Mouse (Mus musculus) MEL (cell line): Measurements from ENCODE around the gene 5730455P16Rik. TPM values are rescaled to one million over a fixed set of nuclear protein-coding genes. Genes with fewer than 3 reads are reported as not detected.

ENCODE experiments used
- DNase-seq: peaks from one replicate; pipeline ENCODE4 v3.0.0; 2011; ENCODE audit warnings: low read depth, low spot score
- H3K27ac ChIP-seq: 2 replicates; pipeline ENCODE4 v1.5.1; 2012; ENCODE audit warnings: low read depth, mild to moderate bottlenecking, control low read depth, low read length, moderate library complexity; ENCODE audit not compliant: control insufficient read depth
- H3K27me3 ChIP-seq, 2 experiments: fragments of 150-350 bp in 1 of 2; sonication (generic) in 1 of 2; 2 replicates each; pipeline ENCODE4 v1.6.1; 2012; ENCODE audit warnings: low read length in 2 of 2, mild to moderate bottlenecking in 2 of 2, improper control_type of control experiment in 1 of 2, moderate library complexity in 1 of 2; ENCODE audit not compliant: insufficient read depth in 2 of 2, control insufficient read depth in 1 of 2
- H3K36me3 ChIP-seq, 2 experiments: 2 replicates each; pipeline ENCODE4 v1.6.1; 2012 to 2014; ENCODE audit warnings: low read length in 2 of 2, improper control_type of control experiment in 1 of 2, inconsistent platforms in 1 of 2, mild to moderate bottlenecking in 1 of 2; ENCODE audit not compliant: insufficient read depth in 2 of 2, control insufficient read depth in 1 of 2
- H3K4me1 ChIP-seq, 2 experiments: fragments of 150-350 bp in 1 of 2; sonication (generic) in 1 of 2; 2 replicates each; pipeline ENCODE4 v1.6.1; 2012; ENCODE audit warnings: low read length in 2 of 2, improper control_type of control experiment in 1 of 2, mild to moderate bottlenecking in 1 of 2; ENCODE audit not compliant: insufficient read depth in 2 of 2, control insufficient read depth in 1 of 2
- H3K4me3 ChIP-seq, 2 experiments: fragments of 150-350 bp in 1 of 2; sonication (generic) in 1 of 2; 2 replicates each; pipeline ENCODE4 v1.5.1; 2012; ENCODE audit warnings: low read depth in 2 of 2, low read length in 2 of 2, mild to moderate bottlenecking in 2 of 2, moderate library complexity in 2 of 2, control low read depth in 1 of 2, improper control_type of control experiment in 1 of 2; ENCODE audit not compliant: control insufficient read depth in 1 of 2, insufficient read depth in 1 of 2
- H3K79me2 ChIP-seq: 2 replicates; pipeline ENCODE4 v1.6.1; 2012; ENCODE audit warnings: mild to moderate bottlenecking, low read length, moderate library complexity; ENCODE audit not compliant: control insufficient read depth, poor library complexity, insufficient read depth
- H3K9ac ChIP-seq: 2 replicates; pipeline ENCODE4 v1.6.1; 2012; ENCODE audit warnings: low read depth, mild to moderate bottlenecking, control low read depth, low read length, moderate library complexity; ENCODE audit not compliant: control insufficient read depth, poor library complexity, severe bottlenecking
- H3K9me3 ChIP-seq: fragments of 150-350 bp; sonication (generic); replicated peaks from 2 replicates; pipeline ENCODE4 v1.6.1; 2012; ENCODE audit warnings: mild to moderate bottlenecking, low read length, improper control_type of control experiment, moderate library complexity; ENCODE audit not compliant: insufficient read depth
- BHLHE40 ChIP-seq: IDR thresholded peaks from 2 replicates; pipeline ENCODE4 v1.6.1; 2012; ENCODE audit warnings: low read depth, mild to moderate bottlenecking, inconsistent platforms, low read length, improper control_type of control experiment, borderline replicate concordance
- E2F4 ChIP-seq: IDR thresholded peaks from 2 replicates; pipeline ENCODE4 v1.6.1; 2011; ENCODE audit warnings: low read depth, low read length, improper control_type of control experiment, borderline replicate concordance
- GABPA ChIP-seq: IDR thresholded peaks from 2 replicates; pipeline ENCODE4 v1.6.1; 2012; ENCODE audit warnings: low read depth, mild to moderate bottlenecking, inconsistent platforms, low read length, improper control_type of control experiment, moderate library complexity
- HCFC1 ChIP-seq: IDR thresholded peaks from 2 replicates; pipeline ENCODE4 v1.6.1; 2012; ENCODE audit warnings: low read depth, mild to moderate bottlenecking, inconsistent platforms, low read length, improper control_type of control experiment, moderate library complexity
- JUND ChIP-seq: IDR thresholded peaks from 2 replicates; pipeline ENCODE4 v1.6.1; 2011; ENCODE audit warnings: low read depth, mild to moderate bottlenecking, improper control_type of control experiment, low read length
- KAT2A ChIP-seq: conservative IDR thresholded peaks from 2 replicates; pipeline ENCODE4 v1.6.1; 2012; ENCODE audit warnings: low read depth, low read length, improper control_type of control experiment, inconsistent platforms
- MAX ChIP-seq: IDR thresholded peaks from 2 replicates; pipeline ENCODE4 v1.6.1; 2011; ENCODE audit warnings: low read length, improper control_type of control experiment
- MEF2A ChIP-seq: IDR thresholded peaks from 2 replicates; pipeline ENCODE4 v1.6.1; 2014; ENCODE audit warnings: low read depth, mild to moderate bottlenecking, inconsistent platforms, low read length, improper control_type of control experiment; ENCODE audit not compliant: poor library complexity, insufficient replicate concordance, severe bottlenecking; ENCODE audit errors: extremely low read depth
- MXI1 ChIP-seq: IDR thresholded peaks from 2 replicates; pipeline ENCODE4 v1.6.1; 2011; ENCODE audit warnings: mild to moderate bottlenecking, low read depth, low read length, improper control_type of control experiment
- MYC ChIP-seq: IDR thresholded peaks from 2 replicates; pipeline ENCODE4 v1.6.1; 2011; ENCODE audit warnings: low read depth, mild to moderate bottlenecking, low read length, improper control_type of control experiment, moderate library complexity
- NELFE ChIP-seq: IDR thresholded peaks from 2 replicates; pipeline ENCODE4 v1.6.1; 2011; ENCODE audit warnings: low read depth, low read length, improper control_type of control experiment
- NRF1 ChIP-seq: IDR thresholded peaks from 2 replicates; pipeline ENCODE4 v1.6.1; 2014; ENCODE audit warnings: low read depth, mild to moderate bottlenecking, inconsistent platforms, low read length, improper control_type of control experiment, moderate library complexity; ENCODE audit not compliant: poor library complexity, insufficient read depth, severe bottlenecking
- POLR2A ChIP-seq, 2 experiments: IDR thresholded peaks; 2 replicates each; pipeline ENCODE4 v1.6.1; 2011 to 2012; ENCODE audit warnings: low read length in 2 of 2, mild to moderate bottlenecking in 2 of 2, control low read depth in 1 of 2, improper control_type of control experiment in 1 of 2, low read depth in 1 of 2, moderate library complexity in 1 of 2; ENCODE audit not compliant: control insufficient read depth in 1 of 2, insufficient read depth in 1 of 2, poor library complexity in 1 of 2
- POLR2AphosphoS2 ChIP-seq: IDR thresholded peaks from 2 replicates; pipeline ENCODE4 v1.6.1; 2011; ENCODE audit warnings: low read length, improper control_type of control experiment
- POLR2AphosphoS5 ChIP-seq: IDR thresholded peaks from 2 replicates; pipeline ENCODE4 v1.6.1; 2012; ENCODE audit warnings: low read depth, borderline replicate concordance, mild to moderate bottlenecking, inconsistent platforms, low read length, moderate library complexity, mixed read lengths
- RAD21 ChIP-seq: IDR thresholded peaks from 2 replicates; pipeline ENCODE4 v1.6.1; 2011; ENCODE audit warnings: mild to moderate bottlenecking, low read depth, low read length, improper control_type of control experiment
- SIN3A ChIP-seq: IDR thresholded peaks from 2 replicates; pipeline ENCODE4 v1.6.1; 2012; ENCODE audit warnings: low read length, improper control_type of control experiment, inconsistent platforms
- TAL1 ChIP-seq: IDR thresholded peaks from 2 replicates; pipeline ENCODE4 v1.6.1; 2012; ENCODE audit warnings: mild to moderate bottlenecking, inconsistent platforms, low read length, moderate library complexity, mixed read lengths
- UBTF ChIP-seq: IDR thresholded peaks from 2 replicates; pipeline ENCODE4 v1.6.1; 2012; ENCODE audit warnings: low read depth, mild to moderate bottlenecking, inconsistent platforms, low read length, improper control_type of control experiment, moderate library complexity, borderline replicate concordance; ENCODE audit not compliant: insufficient read depth
- USF1 ChIP-seq: IDR thresholded peaks from 2 replicates; pipeline ENCODE4 v1.6.1; 2014; ENCODE audit warnings: low read depth, mild to moderate bottlenecking, inconsistent platforms, low read length, improper control_type of control experiment, moderate library complexity
- ZC3H11A ChIP-seq: IDR thresholded peaks from 2 replicates; pipeline ENCODE4 v1.6.1; 2012; ENCODE audit warnings: low read depth, mild to moderate bottlenecking, inconsistent platforms, low read length, improper control_type of control experiment
- ZKSCAN1 ChIP-seq: IDR thresholded peaks from 2 replicates; pipeline ENCODE4 v1.6.1; 2012; ENCODE audit warnings: low read depth, mild to moderate bottlenecking, inconsistent platforms, low read length, improper control_type of control experiment, moderate library complexity
- ZMIZ1 ChIP-seq: IDR thresholded peaks from 2 replicates; pipeline ENCODE4 v1.6.1; 2012; ENCODE audit warnings: low read depth, mild to moderate bottlenecking, inconsistent platforms, low read length, improper control_type of control experiment, moderate library complexity
- ZNF384 ChIP-seq: IDR thresholded peaks from 2 replicates; pipeline ENCODE4 v1.6.1; 2012; ENCODE audit warnings: low read depth, mild to moderate bottlenecking, inconsistent platforms, low read length, improper control_type of control experiment
- polyA plus RNA-seq, 2 experiments: library from polyadenylated mRNA; stranded (reverse) in 1 of 2; unstranded in 1 of 2; fragments of >175 nt in 1 of 2; fragments of >200 nt in 1 of 2; gene quantifications; 2 replicates each; pipeline versions ENCODE4 v1.2.1 to v1.2.4; 2012; ENCODE audit warnings: low replicate concordance in 2 of 2, low read depth in 1 of 2; ENCODE audit not compliant: insufficient read length in 2 of 2, insufficient read depth in 1 of 2, missing spikeins in 1 of 2
- total RNA-seq: library from RNA; depleted of rRNA; stranded (reverse); fragments of 300-350 nt; gene quantifications from 2 replicates; pipeline ENCODE4 v1.2.3, GENCODE M21; 2012

5730455P16Rik gene
- total and polyA plus RNA-seq, 3 experiments = 9.5 to 10.1 TPM; not detected in 1

DNA sequence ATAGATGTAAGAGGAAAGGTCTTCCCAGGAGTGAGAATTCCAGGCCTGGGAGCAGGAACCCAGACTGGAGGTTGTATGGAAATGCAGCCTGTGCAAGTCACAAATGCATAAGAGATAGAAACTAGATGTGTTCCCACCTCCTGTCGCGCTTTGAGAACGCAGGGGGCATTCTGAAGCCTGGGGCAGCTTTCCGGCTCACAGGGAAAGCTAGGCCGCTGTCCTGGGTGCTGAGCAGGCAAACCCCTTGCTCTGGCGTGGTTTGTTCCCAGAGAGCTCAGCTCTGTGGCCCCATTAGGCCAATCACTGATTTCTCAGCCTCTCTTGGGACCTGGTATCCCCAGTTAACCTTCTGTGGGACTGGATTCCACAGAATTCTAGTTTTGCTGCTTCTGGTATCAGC, 65.3 kb downstream of the 5730455P16Rik start:
- TF ChIP-seq MAX (no peak), NELFE (peak; percentile 33), ZKSCAN1 (no peak), SIN3A (peak; percentile 68), GABPA (no peak), RAD21 (no peak), UBTF (no peak), POLR2A (IDR thresholded peaks at IDR 0.05; ENCODE audit: control insufficient read depth in 1 of 2, insufficient read depth in 1 of 2, low read depth in 1 of 2, low read length in 2 of 2, poor library complexity in 1 of 2) (no peak), ZC3H11A (no peak), MEF2A (no peak), KAT2A (no peak), MXI1 (peak; percentile 45; the same call in 1 of the 2 replicates), ZMIZ1 (peak; percentile 13; the same call in 1 of the 2 replicates), MYC (no peak), POLR2AphosphoS5 (no peak), HCFC1 (peak; percentile 13; the same call in 1 of the 2 replicates)
- Histone ChIP-seq H3K4me1 (peaks cover 0 to 4% of the 10 kb centered on the region in 2 experiments; a peak in 2 of 4 replicates), H3K27me3 (no peaks in the 10 kb centered on the region), H3K79me2 (no peaks in the 10 kb centered on the region), H3K9me3 (no peaks in the 10 kb centered on the region), H3K27ac (no peak overlapping the region), H3K4me3 (no peak overlapping the region), H3K9ac (no peak overlapping the region), H3K36me3 (no peaks in the 10 kb centered on the region)
- DNase-seq = peak; percentile 69

DNA sequence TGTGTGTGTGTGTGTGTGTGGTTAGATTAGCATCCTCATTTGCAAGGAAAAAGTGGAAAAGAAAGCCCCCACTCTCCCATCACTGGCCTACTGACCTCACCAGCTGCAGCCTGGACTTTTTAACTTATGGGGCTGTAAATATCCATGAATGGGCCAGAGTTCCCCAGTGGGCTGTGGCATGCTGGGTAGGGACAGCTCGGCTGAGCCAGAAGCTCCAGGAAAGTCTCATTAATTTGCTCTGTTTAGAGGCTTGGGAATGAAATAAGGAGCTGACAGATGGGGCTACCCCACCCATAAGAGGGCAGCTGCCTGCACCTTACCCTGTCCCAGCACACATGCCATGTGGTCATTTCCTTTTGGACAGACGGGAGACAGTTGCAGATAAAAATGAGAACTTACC, 65.8 kb downstream of the 5730455P16Rik start:
- no peak overlapping the region for H3K27ac ChIP-seq
- H3K36me3 ChIP-seq = no peaks in the 10 kb centered on the region
- TF ChIP-seq MAX (no peak), ZNF384 (no peak), ZKSCAN1 (no peak), JUND (no peak), BHLHE40 (no peak), NRF1 (no peak), USF1 (no peak), TAL1 (no peak), MXI1 (no peak), POLR2AphosphoS2 (no peak), E2F4 (no peak), ZC3H11A (no peak)
- no peak for DNase-seq
- peaks cover 0 to 4% of the 10 kb centered on the region in 2 experiments; a peak in 2 of 4 replicates for H3K4me1 ChIP-seq
- H3K27me3 ChIP-seq = no peaks in the 10 kb centered on the region
- no peak overlapping the region for H3K4me3 ChIP-seq
- no peak overlapping the region for H3K9ac ChIP-seq
- H3K9me3 ChIP-seq = no peaks in the 10 kb centered on the region
- H3K79me2 ChIP-seq = no peaks in the 10 kb centered on the region
